Mouse (Mus musculus) embryo, embryonic 9.5 days (tissue): ENCODE results near the gene Olfr113.
"Not testable (repeated sequence)": the region's sequence is repeated elsewhere in the genome, so short reads cannot be mapped to it uniquely, and the experiment has no call there.

ENCODE experiments used
- DNase-seq: peaks from one replicate; pipeline ENCODE4 v3.0.0-alpha.2; 2017; ENCODE audit errors: extremely low spot score

Gene Olfr113

DNA sequence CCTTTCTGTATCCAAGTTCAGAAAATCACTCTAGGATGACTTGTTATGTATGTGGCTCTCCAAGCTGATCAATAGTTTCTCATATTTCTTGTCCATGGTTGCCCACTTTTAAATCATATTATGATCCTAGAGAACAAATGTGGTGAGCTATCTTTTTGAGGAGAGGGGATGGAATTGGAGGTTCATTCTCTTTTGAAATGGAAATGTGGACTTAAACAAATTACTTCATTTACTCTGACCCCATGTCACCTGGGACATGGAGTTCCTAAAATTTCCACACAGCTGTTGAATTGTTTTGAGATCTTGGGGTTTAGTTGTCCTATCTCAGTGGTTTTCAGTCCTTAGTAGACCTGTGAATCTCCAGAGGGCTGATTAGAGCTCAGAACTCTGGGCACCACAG is at the start of gene Olfr113:
Gene Olfr113, minus strand, starts transcription at position 101 of the 400 bp plus-strand sequence.
- no peak for DNase-seq

DNA sequence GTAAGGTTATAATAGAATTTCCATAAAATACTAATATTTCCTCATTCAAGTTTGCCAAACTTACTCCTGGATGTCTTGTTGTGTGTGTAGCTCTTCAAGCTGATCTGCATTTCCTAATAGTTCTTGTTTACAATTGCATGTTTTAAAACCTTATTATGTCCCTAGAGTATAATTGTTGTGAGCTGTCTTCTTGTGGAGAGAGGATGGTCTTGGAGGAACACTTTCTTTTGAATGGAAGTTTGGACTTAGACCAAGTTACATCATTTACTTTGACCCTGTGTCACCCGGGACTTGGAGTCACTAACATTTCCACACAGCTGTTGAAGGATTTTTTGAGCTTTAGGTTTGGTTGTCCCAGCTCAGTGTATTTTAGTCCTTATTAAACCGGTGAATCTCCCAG is 49.5 kb upstream of the Olfr113 start, which contains the start of the genes Olfr115 and Olfr116:
Gene Olfr115, minus strand, starts transcription at position 101 of the 400 bp plus-strand sequence.
Gene Olfr116, minus strand, starts transcription at position 191 of the 400 bp plus-strand sequence.
- no peak for DNase-seq

DNA sequence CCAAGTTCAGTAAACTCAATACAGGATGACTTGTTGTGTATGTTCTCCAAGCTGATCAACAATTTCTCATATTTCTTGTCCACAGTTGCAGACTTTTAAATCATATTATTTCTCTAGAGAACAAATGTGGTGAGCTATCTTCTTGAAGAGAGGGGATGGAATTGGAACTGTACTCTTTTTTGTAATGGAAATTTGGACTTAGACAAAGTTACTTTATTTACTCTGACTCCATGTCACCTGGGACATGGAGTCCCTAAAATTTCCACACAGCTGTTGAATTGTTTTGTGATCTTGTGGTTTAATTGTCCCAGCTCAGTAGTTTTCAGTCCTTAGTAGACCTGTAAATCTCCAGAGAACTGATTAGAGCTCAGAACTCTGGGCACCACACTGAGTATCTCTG is 15.2 kb upstream of the Olfr113 start, which contains the start of gene Olfr114:
Gene Olfr114, minus strand, starts transcription at position 101 of the 400 bp plus-strand sequence.
- DNase-seq = no peak

DNA sequence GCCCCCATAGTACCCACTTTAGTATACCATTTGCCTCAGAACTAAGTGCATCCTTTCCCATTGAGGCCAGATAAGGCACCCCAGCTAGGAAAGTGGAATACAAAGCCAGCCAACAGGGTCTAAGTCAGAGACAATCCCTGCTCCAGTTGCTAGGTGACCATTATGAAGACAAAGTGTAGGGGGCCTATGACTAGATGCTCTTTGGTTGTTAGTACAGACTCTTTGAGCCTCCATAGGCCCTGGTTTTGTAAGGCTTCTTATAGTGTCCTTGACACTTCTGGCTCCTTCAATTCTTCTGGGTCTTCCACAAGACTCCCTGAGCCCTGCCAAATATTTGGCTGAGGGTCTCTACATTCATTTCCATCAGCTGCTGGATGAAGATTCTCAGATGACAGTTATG is 8.1 kb downstream of the Olfr113 start, which contains the start of gene Olfr112:
Gene Olfr112, minus strand, starts transcription at position 101 of the 400 bp plus-strand sequence.
- no peak for DNase-seq

DNA sequence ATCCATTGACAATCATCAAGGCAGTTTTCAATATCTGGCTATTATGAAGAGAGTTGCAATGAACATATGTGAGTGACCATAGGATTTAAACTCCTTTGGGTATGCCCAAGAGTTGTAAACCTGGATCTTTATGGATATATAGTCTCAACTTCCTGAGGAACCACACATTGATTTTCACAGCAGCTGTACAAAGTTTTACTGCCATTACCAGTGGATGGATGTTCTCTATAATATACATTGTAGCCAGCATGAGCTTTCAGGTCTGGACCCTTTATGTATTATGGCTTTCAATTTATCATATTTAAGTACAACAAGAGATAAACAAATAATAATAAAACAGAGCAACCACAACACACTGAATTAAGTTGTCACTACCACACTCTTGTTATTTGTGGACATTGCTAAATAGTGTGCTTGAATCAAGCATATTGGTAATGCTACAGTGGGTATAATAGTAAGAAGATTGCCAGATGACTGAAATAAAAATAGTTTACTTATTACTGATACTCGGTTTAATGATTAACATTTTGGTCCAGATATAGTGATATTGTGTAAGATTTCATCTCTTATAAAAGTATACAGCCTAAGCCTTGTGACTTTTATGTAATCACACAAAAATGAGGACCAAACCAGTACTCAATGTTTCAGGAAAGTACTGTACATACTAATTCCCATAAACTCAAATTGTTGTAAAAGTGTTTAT is 18.4 kb downstream of the Olfr113 start:
- no peak for DNase-seq

DNA sequence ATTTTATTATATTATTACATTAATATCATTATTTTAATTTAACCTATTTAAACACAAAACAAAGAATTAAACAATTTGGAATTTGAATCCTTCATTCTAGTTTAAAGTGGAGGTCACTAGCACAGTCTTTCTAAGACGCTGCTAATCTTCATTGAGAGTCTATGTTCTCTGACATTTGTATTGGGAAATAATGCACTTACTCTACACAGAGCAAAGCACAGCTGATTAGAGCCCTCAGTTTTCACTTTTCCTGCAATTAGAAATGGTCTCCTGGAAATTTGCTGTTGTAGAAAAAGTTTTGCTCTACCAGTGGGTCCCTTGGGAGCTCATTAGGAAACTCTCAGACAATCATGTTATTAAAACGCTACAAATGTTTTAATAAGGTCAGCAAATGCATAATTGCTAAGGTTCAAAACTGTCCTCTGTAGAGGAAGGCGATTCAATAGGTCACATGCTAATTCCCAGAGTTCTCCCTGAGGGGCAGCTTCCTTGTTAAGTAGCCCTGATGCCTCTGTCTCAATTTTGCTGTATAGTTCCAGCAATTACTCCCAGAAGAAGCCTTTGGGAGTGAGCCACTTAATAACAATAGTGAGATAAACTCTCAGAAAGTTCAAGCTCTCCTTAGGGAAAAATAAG is 33.5 kb downstream of the Olfr113 start:
- no peak for DNase-seq

DNA sequence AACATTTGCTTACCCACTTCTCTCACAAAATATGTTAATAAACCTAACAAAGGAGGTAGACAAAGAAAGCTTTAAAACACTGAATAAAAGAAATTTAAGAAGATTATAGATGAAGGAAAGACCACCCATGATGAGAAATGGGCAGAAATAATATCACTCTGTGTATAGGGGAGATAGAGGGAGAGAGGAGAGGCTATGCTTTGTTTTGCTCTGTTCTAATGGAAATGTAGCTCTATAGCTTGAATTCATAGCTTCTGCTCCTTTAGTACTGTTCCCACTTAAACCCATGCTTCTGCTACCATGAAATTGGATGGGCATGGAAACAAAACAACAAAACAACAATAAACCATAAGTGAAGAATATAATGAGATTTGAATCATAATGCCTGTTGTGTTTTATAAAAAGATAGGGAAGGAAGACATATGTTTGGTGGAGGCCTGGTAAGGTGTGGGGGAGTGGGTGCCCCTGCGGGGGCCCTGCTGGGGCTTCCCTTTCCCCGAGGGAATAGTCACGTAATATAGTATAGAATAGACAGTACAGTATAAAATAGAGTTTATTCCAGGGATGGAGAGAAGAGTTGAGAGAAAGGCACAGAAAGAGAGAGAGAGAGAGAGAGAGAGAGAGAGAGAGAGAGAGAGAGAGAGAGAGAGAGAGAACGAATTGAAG is 35.9 kb downstream of the Olfr113 start:
- DNase-seq = no peak

DNA sequence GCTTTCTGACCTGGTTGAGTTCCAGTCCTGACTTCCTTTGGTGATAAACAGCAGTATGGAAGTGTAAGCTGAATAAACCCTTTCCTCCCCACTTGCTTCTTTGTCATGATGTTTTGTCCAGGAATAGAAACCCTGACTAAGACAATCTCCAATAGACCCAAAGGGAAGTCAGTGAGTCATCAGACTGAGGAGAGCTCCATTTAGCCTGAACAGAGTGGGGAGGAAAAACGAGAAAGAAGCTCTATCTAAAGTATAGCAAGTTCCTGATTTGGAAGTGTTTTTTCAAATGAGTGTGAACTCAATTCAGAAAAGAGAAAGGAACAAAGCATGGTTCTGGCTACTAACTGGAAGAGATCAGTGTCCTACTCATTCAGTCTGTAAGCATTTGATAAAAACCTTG is 39.0 kb downstream of the Olfr113 start:
- not testable (repeated sequence) for DNase-seq

DNA sequence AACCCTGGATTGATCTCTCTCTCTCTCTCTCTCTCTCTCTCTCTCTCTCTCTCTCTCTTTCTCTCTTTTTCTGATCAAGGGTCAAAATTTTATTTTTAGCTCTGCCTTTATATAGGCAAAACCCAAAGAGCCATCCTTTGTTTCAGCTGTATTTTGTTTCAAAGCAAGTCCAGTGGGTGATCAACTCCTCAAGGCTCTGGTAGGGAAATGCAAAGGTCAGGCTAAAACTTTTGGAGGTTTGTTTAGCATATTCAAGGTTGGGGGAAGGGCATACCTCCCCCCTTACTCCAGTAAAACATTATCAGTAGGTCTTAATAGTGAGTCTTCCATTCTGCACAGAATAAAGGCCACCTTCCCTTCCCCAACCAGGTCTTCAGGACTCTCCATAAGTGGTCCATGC is 42.3 kb downstream of the Olfr113 start:
- DNase-seq = no peak

DNA sequence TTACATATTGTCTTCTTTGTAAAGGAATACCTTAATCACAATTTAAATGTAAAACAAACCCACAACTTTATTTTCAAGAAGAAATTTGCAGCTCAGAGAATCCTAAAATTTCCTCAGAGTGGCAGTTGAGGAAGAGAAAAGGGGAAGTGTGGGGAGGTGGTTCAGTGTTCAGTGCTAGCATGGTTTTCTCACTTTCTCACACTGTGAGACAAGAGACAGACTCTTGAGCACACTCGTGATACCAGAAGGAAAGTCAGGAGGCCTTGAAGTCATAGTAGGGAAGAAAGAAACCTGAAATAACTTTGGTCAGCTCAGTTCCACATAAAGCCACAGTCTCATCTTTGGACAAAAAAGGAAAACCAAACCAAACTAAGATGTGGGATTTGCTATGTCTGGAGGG is 52.0 kb downstream of the Olfr113 start:
- not testable (repeated sequence) for DNase-seq

DNA sequence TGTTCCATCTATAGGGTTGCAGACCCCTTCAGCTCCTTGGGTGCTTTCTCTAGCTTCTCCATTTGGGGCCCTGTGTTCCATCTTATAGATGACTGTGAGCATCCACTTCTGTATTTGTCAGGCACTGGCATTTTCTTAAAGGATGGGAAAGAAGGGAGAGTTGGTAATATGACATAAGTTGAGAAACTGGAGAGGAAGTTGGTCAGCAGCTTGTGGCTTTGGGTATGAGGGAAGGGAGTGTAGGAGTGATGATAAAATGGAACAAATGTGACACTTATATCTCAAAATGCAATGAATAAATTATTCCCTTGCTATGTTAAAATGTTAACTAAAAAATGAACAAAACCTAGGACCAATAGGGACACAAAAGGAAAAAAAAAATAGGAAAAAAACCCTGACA is 52.9 kb downstream of the Olfr113 start:
- DNase-seq = not testable (repeated sequence)
